Mouse (Mus musculus) liver, postnatal 0 days (tissue): ENCODE measurements around the gene Syce1l.

Experiments
- CTCF ChIP-seq: sonication (generic); IDR thresholded peaks from 2 replicates; pipeline ENCODE4 v1.5.1; 2016; ENCODE audit warnings: antibody characterized with exemption, low read depth
- EP300 ChIP-seq: IDR thresholded peaks from 2 replicates; pipeline ENCODE4 v1.6.1; 2016; ENCODE audit warnings: antibody characterized with exemption, low read depth, mild to moderate bottlenecking

DNA sequence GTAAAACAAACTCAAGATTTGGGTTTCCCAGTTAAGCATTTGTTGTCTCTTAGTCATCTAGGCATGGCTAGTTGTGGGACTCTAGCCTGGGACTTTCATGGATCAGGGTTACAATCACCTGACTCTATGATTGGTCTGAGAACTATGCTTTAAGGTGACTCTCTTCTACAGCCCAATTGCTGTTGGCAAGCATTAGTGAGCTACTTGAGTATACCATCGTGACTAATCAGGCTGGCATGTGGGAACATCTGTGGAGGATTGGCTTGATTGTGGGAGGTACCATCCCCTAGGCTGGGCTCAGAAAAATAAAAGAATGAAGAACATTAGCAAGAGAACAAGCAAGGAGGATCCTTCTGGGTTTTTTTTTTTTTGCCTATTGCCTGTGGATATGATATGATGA, 33.8 kb downstream of the Syce1l start:
- TF ChIP-seq CTCF, result no peak
- no peak for TF ChIP-seq EP300
